Mouse (Mus musculus): ENCODE data around the gene Znfx1. TPM values are rescaled to one million over a fixed set of nuclear protein-coding genes. Genes with fewer than 3 reads are reported as not detected.
A peak's percentile ranks its signal among the peaks of the same experiment; 100 is the strongest.
"Not testable (repeated sequence)": the region's sequence is repeated elsewhere in the genome, so short reads cannot be mapped to it uniquely, and the experiment has no call there.

The Znfx1 gene
- polyA plus RNA-seq, 1 experiment from 2014 or later = 9.8 TPM

- Histone ChIP-seq H3K9ac (replicated peaks; ENCODE audit: low read depth) (no peak overlapping the region), H3K4me3 (ENCODE audit: low read depth, low read length) (no peak overlapping the region), H3K36me3 (ENCODE audit: insufficient read depth, low read length) (no peaks in the 10 kb centered on the region), H3K4me1 (ENCODE audit: insufficient read depth, low read depth, low read length) (no peaks in the 10 kb centered on the region), H3K27ac (ENCODE audit: low read length) (no peak overlapping the region), H3K27me3 (replicated peaks; ENCODE audit: insufficient read depth, low read length) (no peaks in the 10 kb centered on the region), H3K4me2 (replicated peaks; ENCODE audit: low read depth, low read length) (no peak overlapping the region), H3K9me3 (ENCODE audit: low read length) (no peaks in the 10 kb centered on the region)
- ATAC-seq (no peak), DNase-seq (ENCODE audit: low spot score) (no peak)
- TF ChIP-seq EP300 (IDR thresholded peaks at IDR 0.05) (no peak), CTCF (IDR thresholded peaks at IDR 0.05) (no peak)
- WGBS = 59% methylated on average over 4 of the region's 4 CpGs
Observed at GRCm38 (mm10) chr2:167009483-167009882, 53.3 kb downstream of the Znfx1 start.

- not testable (repeated sequence) for H3K36me3 ChIP-seq (ENCODE audit: insufficient read depth, low read length); H3K9me3 ChIP-seq (ENCODE audit: low read length); H3K4me1 ChIP-seq (ENCODE audit: insufficient read depth, low read depth, low read length); H3K27me3 ChIP-seq (replicated peaks; ENCODE audit: insufficient read depth, low read length); H3K4me2 ChIP-seq (replicated peaks; ENCODE audit: low read depth, low read length); H3K27ac ChIP-seq (ENCODE audit: low read length); H3K9ac ChIP-seq (replicated peaks; ENCODE audit: low read depth); H3K4me3 ChIP-seq (ENCODE audit: low read depth, low read length); DNase-seq (ENCODE audit: low spot score); ATAC-seq
- WGBS = 68% methylated on average over 4 of the region's 4 CpGs
Observed at GRCm38 (mm10) chr2:167007565-167007964, 55.2 kb downstream of the Znfx1 start.

- DNase-seq (ENCODE audit: low spot score) (no peak), ATAC-seq (no peak)
- H3K9me3 ChIP-seq (ENCODE audit: low read length) = no peaks in the 10 kb centered on the region
- WGBS = 72% methylated on average over 13 of the region's 13 CpGs
- H3K27me3 ChIP-seq (replicated peaks; ENCODE audit: insufficient read depth, low read length) = no peaks in the 10 kb centered on the region
- H3K4me1 ChIP-seq (ENCODE audit: insufficient read depth, low read depth, low read length) = no peaks in the 10 kb centered on the region
- no peak overlapping the region for H3K4me3 ChIP-seq (ENCODE audit: low read depth, low read length)
- no peak overlapping the region for H3K9ac ChIP-seq (replicated peaks; ENCODE audit: low read depth)
- H3K36me3 ChIP-seq (ENCODE audit: insufficient read depth, low read length) = no peaks in the 10 kb centered on the region
- no peak overlapping the region for H3K27ac ChIP-seq (ENCODE audit: low read length)
- no peak overlapping the region for H3K4me2 ChIP-seq (replicated peaks; ENCODE audit: low read depth, low read length)
- TF ChIP-seq EP300 (IDR thresholded peaks at IDR 0.05) = no peak
- TF ChIP-seq CTCF (IDR thresholded peaks at IDR 0.05) = no peak
Observed at GRCm38 (mm10) chr2:167007001-167007491, 55.8 kb downstream of the Znfx1 start.

- Histone ChIP-seq H3K4me1 (ENCODE audit: insufficient read depth, low read depth, low read length) (no peaks in the 10 kb centered on the region), H3K9me3 (ENCODE audit: low read length) (no peaks in the 10 kb centered on the region), H3K4me3 (ENCODE audit: low read depth, low read length) (no peak overlapping the region), H3K27ac (ENCODE audit: low read length) (no peak overlapping the region), H3K4me2 (replicated peaks; ENCODE audit: low read depth, low read length) (no peak overlapping the region), H3K27me3 (replicated peaks; ENCODE audit: insufficient read depth, low read length) (no peaks in the 10 kb centered on the region), H3K36me3 (ENCODE audit: insufficient read depth, low read length) (no peaks in the 10 kb centered on the region), H3K9ac (replicated peaks; ENCODE audit: low read depth) (no peak overlapping the region)
- 81% methylated on average over 2 of the region's 2 CpGs for WGBS
- DNase-seq (ENCODE audit: low spot score) (no peak), ATAC-seq (no peak)
- TF ChIP-seq CTCF (IDR thresholded peaks at IDR 0.05) (no peak), EP300 (IDR thresholded peaks at IDR 0.05) (no peak)
Observed at GRCm38 (mm10) chr2:167006355-167006754, 56.5 kb downstream of the Znfx1 start.

- WGBS = 45% methylated on average over 8 of the region's 8 CpGs
- Histone ChIP-seq H3K27ac (ENCODE audit: low read length) (no peak overlapping the region), H3K27me3 (replicated peaks; ENCODE audit: insufficient read depth, low read length) (no peaks in the 10 kb centered on the region), H3K36me3 (ENCODE audit: insufficient read depth, low read length) (no peaks in the 10 kb centered on the region), H3K4me2 (replicated peaks; ENCODE audit: low read depth, low read length) (no peak overlapping the region), H3K4me3 (ENCODE audit: low read depth, low read length) (no peak overlapping the region), H3K9me3 (ENCODE audit: low read length) (no peaks in the 10 kb centered on the region), H3K9ac (replicated peaks; ENCODE audit: low read depth) (no peak overlapping the region), H3K4me1 (ENCODE audit: insufficient read depth, low read depth, low read length) (no peaks in the 10 kb centered on the region)
- peak; percentile 66 for ATAC-seq
- TF ChIP-seq CTCF (IDR thresholded peaks at IDR 0.05) = peak; percentile 87
- TF ChIP-seq EP300 (IDR thresholded peaks at IDR 0.05) = no peak
- DNase-seq (ENCODE audit: low spot score) = peak; percentile 89
Observed at GRCm38 (mm10) chr2:167004099-167004854, 58.5 kb downstream of the Znfx1 start.

GRCm38 (mm10) chr2:167001486-167001885 lies 61.3 kb downstream of the Znfx1 start:
- no peak overlapping the region for H3K4me3 ChIP-seq (ENCODE audit: low read depth, low read length)
- WGBS = 70% methylated on average over 9 of the region's 9 CpGs
- no peak overlapping the region for H3K4me2 ChIP-seq (replicated peaks; ENCODE audit: low read depth, low read length)
- no peaks in the 10 kb centered on the region for H3K4me1 ChIP-seq (ENCODE audit: insufficient read depth, low read depth, low read length)
- H3K9ac ChIP-seq (replicated peaks; ENCODE audit: low read depth) = no peak overlapping the region
- no peak for ATAC-seq
- H3K27ac ChIP-seq (ENCODE audit: low read length) = no peak overlapping the region
- DNase-seq (ENCODE audit: low spot score) = no peak
- no peaks in the 10 kb centered on the region for H3K27me3 ChIP-seq (replicated peaks; ENCODE audit: insufficient read depth, low read length)
- H3K36me3 ChIP-seq (ENCODE audit: insufficient read depth, low read length) = no peaks in the 10 kb centered on the region
- TF ChIP-seq EP300 (IDR thresholded peaks at IDR 0.05) (no peak), CTCF (IDR thresholded peaks at IDR 0.05) (no peak)
- no peaks in the 10 kb centered on the region for H3K9me3 ChIP-seq (ENCODE audit: low read length)
